8 mouse cellular contexts compared by ENCODE assay signal in genomic region chr8:84066291-84066930, GRCm38 (mm10). TPM values are rescaled to one million over a fixed set of nuclear protein-coding genes. Genes with fewer than 3 reads are reported as not detected.
DNase-seq lines count a peak whose midpoint lies in the region; ATAC-seq and TF ChIP-seq lines count a peak whose summit lies in the region.

Rfx1 (plus strand) TSS chr8:84066834.

- 0 out of 2 replicates have a peak within 1 kb of the TSS, but pooled peaks have one; percentile 0 for H3K27ac ChIP-seq in cortical plate, adult 2 months (ENCODE audit: insufficient read depth, low read length)

- DNase-seq in gastrocnemius, adult 8-10 months (ENCODE audit: low spot score in 2 of 2) = peak; percentile 99
- peak; percentile 99 for DNase-seq in hindlimb bud, embryonic 11.5 days (ENCODE audit: extremely low spot score, low read depth, low spot score)
- peak; percentile 98 to 100 for DNase-seq in left cerebral cortex, adult 8-10 months (ENCODE audit: low spot score in 2 of 2)
- peak; percentile 100 for DNase-seq in right cerebral cortex, postnatal 10 days (ENCODE audit: low spot score in 2 of 2)
- peak; percentile 98 for DNase-seq in urinary bladder, postnatal 25 days (ENCODE audit: low spot score)

- TF ChIP-seq CTCF in cortical plate, adult 2 months (IDR thresholded peaks at IDR 0.05; ENCODE audit: extremely low read depth, insufficient read depth, low read length) = no peak

- peak; percentile 86 for ATAC-seq in activated CD4-positive, CD25-positive, alpha-beta regulatory T cell, adult 4 months

- H3K27me3 ChIP-seq in megakaryocyte, embryonic 14.5 days (replicated peaks) = no peaks in the 10 kb centered on the region

- no peaks in the 10 kb centered on the region for H3K36me3 ChIP-seq in megakaryocyte, embryonic 14.5 days (replicated peaks; ENCODE audit: low read length)

- H3K9me3 ChIP-seq in megakaryocyte, embryonic 14.5 days = 0 out of 2 replicates have a peak, but pooled peaks cover 4% of the 10 kb centered on the region

- TF ChIP-seq POLR2A in cortical plate, adult 2 months (IDR thresholded peaks at IDR 0.05; ENCODE audit: extremely low read depth, insufficient read depth, low read length) = peak; percentile 97

- H3K4me3 ChIP-seq in cortical plate, adult 2 months (ENCODE audit: insufficient read depth, low read length) = peak within 1 kb of the TSS; percentile 42
- H3K4me3 ChIP-seq in megakaryocyte, embryonic 14.5 days (replicated peaks) = peak within 1 kb of the TSS; percentile 93

- H3K4me1 ChIP-seq in cortical plate, adult 2 months (ENCODE audit: control insufficient read depth, insufficient read depth, low read length) = peaks cover 18% of the 10 kb centered on the region
- H3K4me1 ChIP-seq in megakaryocyte, embryonic 14.5 days = peaks cover 71% of the 10 kb centered on the region

RNA-seq across cellular contexts. Expression of gene Rfx1, which starts in this region (rescaled TPM):
- polyA plus RNA-seq in activated CD4-positive, CD25-positive, alpha-beta regulatory T cell, adult 4 months (2017; shearing (Covaris generic)) = 10 to 100 TPM; 11.9 to 12.6 TPM
- polyA plus RNA-seq in cortical plate, adult 2 months (2012; rRNA removed) = 28.0 and 29.5 TPM in 2 replicates
- total RNA-seq in gastrocnemius, adult 8-10 months (2022) = 1 to 10 TPM; 3.1 to 4.9 (median 3.8) TPM
- total RNA-seq in left cerebral cortex, adult 8-10 months (2022) = 10 to 100 TPM; 19.5 to 26.3 (median 24.3) TPM
- polyA plus RNA-seq in megakaryocyte, embryonic 14.5 days (2012; ENCODE audit: insufficient read depth, low replicate concordance) = 35.9 and 36.0 TPM in 2 replicates

Comparison
In these comparisons a context has a peak if more than half of its experiments do, and no peak if none do; other contexts are left out.
1. Peak in every context shown above with its lines: DNase-seq, ATAC-seq, H3K4me3 ChIP-seq and H3K27ac ChIP-seq.